Mouse (Mus musculus) splenic B cell, adult 2 months (primary cell): ENCODE data around the gene Prss22.
"Not testable (repeated sequence)": the region's sequence is repeated elsewhere in the genome, so short reads cannot be mapped to it uniquely, and the experiment has no call there.

Experiments
- DNase-seq: peaks from one replicate; pipeline ENCODE4 v3.0.0-alpha.2; 2011; ENCODE audit warnings: low read depth, low spot score
- H3K27me3 ChIP-seq: 2 replicates; pipeline ENCODE4 v1.6.1; 2012; ENCODE audit warnings: mild to moderate bottlenecking, low read length, moderate library complexity, mixed read lengths; ENCODE audit not compliant: control insufficient read depth, poor library complexity, insufficient read depth, severe bottlenecking
- H3K36me3 ChIP-seq: 2 replicates; pipeline ENCODE4 v1.6.1; 2012; ENCODE audit warnings: mild to moderate bottlenecking, low read length, moderate library complexity, mixed read lengths; ENCODE audit not compliant: control insufficient read depth, poor library complexity, insufficient read depth, severe bottlenecking

Gene Prss22

DNA sequence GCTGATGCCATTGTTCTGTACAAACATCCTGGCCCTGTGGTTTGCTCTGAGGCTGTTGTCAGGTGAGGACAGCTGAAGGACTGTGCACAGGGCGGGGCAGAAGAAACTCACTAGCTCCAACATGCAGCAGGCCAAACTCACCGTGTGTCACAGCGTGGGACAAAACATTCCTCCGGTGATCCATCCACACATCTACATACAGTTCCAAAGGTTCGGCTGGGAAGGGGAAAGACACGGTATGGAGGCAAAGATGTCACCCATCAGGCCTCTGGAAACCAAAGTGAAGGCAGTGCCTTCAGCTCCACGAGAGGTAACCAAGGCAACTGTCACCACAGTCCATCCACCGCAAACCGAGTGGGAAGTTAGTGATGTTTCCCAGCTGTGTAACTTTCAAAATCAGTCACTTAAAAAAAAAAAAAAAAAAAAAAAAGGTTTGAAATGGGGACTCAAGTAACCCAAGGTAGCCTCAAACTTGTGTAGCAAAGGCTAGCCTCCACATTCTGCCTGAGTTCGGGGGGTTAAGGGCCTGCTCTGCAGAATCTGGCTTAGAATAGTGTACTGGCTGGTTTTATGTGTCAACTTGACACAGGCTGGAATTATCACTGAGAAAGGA lies 17.5 kb downstream of the Prss22 start, which contains the start of gene Prss30:
TSS of gene Prss30 (minus strand) at position 270 of the 613 bp plus-strand sequence.
- peak; percentile 13 for DNase-seq
- no peaks in the 10 kb centered on the region for H3K36me3 ChIP-seq
- no peaks in the 10 kb centered on the region; the same call in 1 of the 2 replicates for H3K27me3 ChIP-seq

DNA sequence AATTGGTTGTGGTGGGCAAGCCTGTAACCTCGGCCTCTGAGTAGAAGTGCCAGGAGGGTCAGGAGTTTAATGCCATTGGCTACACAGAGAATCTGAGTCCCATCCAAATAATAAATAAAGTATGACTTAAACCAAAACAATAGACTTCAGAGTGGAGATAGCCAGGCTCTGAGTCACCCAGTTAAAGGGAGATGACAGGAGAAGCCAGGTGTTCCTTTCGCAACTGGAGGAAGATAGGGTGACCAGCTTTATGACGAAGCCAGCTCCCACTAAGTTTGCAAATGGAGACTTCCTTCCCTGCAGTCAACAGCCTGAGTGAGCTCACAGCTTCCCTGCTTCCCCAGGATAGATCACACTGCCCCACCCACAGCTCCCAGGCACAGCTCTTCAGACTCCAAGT lies 18.4 kb downstream of the Prss22 start:
- H3K36me3 ChIP-seq, result no peaks in the 10 kb centered on the region
- DNase-seq, result no peak

DNA sequence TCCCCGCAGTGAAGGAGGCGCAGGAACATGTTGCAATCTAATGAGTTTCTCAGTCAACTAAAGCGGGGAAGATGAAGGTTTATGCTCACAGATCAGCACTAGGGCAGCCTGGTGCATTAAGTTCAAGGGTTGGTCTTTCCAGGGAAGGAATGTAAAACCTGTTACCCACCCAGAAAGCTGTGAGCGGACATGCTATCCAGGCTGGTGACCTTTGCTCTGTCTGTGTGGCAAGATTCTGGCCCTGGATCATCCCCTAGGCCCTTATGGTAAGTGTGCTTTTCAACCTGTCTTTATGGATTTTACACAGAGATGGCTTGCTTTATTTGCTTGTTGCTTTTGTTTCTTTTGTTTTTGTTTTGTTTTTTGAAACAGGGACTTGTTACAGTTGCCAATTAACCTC lies 21.2 kb downstream of the Prss22 start:
- no peaks in the 10 kb centered on the region; the same call in 1 of the 2 replicates for H3K27me3 ChIP-seq
- no peaks in the 10 kb centered on the region for H3K36me3 ChIP-seq
- no peak for DNase-seq

More for the DNA sequence above, 18.4 kb downstream of the Prss22 start:
- H3K27me3 ChIP-seq, result no peaks in the 10 kb centered on the region; the same call in 1 of the 2 replicates

DNA sequence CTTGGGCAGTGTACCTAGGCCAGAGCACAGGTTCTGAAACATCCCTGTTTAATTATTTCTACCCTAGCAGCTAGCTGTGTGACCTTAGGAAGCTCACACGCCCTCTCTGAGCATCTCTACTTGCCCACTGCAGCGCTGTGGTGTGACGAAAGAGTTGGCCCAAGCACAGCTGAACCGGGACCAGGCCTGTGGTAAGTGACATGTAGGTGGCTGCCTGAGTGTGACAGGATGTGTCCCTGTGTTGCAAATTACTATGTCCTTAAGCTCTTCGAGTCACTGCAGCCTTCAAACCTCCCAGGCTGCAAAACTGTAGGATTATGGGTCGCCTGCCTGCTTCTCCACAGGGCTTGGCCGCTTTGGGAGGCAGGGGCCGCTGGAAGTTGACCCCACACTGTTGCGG lies 26.6 kb downstream of the Prss22 start:
- H3K36me3 ChIP-seq, result no peaks in the 10 kb centered on the region
- H3K27me3 ChIP-seq, result no peaks in the 10 kb centered on the region
- DNase-seq, result no peak

DNA sequence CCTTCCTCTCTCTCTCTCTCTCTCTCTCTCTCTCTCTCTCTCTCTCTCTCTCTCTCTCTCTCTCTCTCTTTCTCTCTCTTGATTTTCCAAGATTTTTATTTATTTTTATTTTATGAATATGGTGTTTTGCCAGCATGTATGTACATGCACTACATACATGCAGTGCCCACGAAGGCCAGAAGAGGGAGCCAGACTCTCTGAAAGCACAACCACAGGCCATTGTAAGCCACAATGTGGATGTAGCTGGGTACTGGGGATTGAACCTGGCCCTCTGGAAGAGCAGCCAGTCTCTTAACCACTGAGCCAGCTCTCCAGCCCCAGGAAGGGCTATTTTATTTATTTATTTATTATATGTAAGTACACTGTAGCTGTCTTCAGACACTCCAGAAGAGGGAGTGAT lies 28.7 kb downstream of the Prss22 start:
- Histone ChIP-seq H3K36me3 (no peaks in the 10 kb centered on the region), H3K27me3 (no peaks in the 10 kb centered on the region)
- DNase-seq, result peak; percentile 76

DNA sequence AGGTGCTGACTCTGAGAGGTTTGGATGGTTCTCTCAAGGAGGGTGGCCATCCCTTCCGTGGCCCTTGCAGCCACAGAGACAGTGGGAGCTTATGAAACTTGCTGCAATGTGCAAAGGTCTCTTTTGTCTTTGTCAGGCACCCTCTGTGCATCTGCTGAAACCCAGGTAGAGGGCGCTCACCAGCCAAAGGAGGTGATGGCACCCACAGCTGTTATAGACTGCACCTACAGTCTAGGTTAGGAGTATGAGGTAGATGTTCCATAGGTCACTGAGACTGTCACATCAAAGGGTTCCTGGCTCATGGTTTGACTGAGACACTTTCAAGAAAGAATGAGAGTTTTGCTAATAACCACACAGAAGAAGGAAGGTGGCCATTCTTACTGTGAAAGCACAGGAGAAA lies 29.1 kb downstream of the Prss22 start:
- no peak for DNase-seq
- Histone ChIP-seq H3K36me3 (no peaks in the 10 kb centered on the region), H3K27me3 (no peaks in the 10 kb centered on the region)

DNA sequence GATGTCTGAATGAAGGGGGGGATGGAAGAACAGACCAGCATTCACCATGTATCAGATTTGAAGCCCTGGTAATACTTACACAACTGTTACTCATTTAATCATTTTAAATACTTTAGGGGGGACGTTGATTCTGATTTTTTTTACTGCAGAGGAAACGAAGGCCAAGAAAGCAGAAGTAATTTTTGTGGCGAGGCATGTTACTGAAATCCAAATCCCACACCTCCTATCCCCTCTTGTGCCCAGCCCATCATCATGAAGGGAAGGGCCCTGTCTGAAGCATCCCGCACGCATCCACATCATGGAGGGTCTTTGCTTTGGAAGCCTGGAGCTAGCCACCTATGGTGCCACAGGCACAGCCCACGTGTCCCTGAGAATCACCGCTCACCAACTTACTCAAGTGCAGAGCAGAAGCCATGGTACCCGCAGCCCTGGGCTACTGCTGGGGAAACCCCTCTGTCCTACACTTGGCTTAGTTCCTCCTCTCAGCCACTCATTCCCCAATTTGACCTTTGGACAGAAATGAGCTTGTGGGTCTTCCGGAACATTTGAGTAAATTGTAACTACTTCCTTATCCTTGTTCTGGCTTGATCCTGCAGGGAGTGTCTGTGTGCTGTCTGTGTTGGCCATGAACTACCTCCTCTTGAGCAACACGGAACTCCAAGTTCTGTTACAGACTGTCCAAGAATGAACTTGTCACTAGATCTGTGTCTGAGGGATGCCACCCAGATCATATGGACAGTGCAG lies 31.1 kb downstream of the Prss22 start:
- no peaks in the 10 kb centered on the region for H3K36me3 ChIP-seq
- no peaks in the 10 kb centered on the region for H3K27me3 ChIP-seq
- DNase-seq, result peak; percentile 52

DNA sequence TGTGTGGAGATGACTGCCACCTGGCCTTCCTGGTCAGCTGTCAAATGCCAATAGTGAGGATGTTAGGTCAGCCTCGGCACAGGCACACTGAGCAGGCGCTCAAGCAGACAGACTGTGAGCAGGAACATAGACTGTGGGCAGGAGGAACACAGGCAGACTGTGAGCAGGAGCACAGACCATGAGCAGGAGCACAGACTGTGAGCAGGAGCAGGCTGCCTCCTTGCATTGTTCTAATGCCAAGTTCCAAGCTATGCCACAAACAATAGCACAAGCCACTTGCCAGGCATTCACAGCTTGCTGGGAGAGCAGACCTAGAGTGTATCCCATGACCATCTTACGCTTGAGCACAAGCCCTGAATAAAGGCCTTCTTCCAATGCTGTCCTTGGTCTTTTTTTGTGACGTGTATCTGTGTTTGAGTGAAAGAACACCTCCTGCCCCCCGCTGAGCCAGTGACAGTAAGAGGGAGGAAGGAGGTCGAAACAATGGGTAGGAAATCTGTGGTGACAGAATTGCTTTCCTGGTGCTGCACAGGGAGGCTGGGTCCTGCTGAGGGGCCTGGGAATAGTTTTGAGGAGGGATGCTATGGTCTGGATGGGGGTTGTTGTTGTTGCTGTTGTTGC lies 32.0 kb downstream of the Prss22 start:
- H3K27me3 ChIP-seq, result no peaks in the 10 kb centered on the region
- DNase-seq, result no peak
- H3K36me3 ChIP-seq, result no peaks in the 10 kb centered on the region

DNA sequence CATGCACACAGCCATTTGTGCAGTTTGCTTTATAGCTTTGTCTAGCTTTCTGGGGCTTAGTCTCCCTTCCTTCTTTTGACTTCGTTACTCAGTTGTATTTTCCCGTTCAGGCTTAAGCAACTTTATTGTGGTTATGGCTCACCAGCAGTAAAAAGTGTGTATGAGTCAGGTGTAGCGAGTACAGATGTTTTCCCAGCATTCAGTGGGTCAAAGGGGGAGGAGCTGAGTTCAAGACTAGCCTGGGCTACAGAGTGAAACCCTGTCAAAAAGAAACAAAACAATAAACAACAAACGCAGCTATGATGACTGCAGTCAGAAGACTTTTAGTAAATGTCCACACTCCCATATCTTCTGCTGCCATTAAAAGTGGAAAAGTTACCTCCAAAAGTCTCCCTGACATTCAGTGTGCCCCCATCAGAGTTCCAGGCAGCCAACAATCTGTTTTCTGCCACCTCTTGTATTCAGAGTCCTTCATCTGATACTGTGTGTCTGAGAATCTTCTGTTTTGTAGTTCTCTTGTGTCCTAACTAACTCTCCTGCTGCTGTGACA lies 36.3 kb downstream of the Prss22 start:
- Histone ChIP-seq H3K27me3 (no peaks in the 10 kb centered on the region), H3K36me3 (no peaks in the 10 kb centered on the region)
- no peak for DNase-seq

DNA sequence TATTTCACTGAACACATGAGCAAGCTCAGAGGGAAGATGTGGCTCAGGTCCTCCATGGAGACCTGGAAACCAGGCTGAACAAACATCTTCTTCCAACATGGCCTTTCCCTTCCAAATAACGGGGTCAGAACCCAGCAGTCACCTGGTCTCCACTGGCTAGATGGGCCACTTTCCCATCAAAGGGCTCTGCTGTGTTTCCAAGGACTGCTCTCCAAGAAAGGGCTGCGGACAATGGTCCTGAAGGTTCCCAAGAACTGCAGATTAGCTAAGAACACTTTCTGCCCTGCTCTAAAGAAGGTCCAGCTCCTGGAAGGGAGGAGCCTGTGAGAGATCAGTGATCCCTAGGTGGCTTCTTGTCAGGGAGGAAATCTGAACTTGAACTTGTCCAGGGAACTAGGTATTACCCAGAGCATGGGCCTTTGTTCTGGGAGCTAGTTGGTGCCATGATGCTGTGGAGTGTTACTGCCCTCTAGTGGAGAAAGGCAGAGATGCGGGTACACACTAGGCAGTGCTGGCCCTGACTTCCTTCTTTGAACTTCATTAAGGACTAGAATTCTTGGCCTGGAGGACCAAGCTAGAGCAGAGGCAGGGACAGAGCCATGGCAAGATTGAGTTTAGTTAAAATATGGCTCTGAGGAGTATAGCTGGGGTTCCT lies 37.7 kb downstream of the Prss22 start:
- Histone ChIP-seq H3K27me3 (no peaks in the 10 kb centered on the region), H3K36me3 (no peaks in the 10 kb centered on the region)
- DNase-seq, result peak; percentile 86

DNA sequence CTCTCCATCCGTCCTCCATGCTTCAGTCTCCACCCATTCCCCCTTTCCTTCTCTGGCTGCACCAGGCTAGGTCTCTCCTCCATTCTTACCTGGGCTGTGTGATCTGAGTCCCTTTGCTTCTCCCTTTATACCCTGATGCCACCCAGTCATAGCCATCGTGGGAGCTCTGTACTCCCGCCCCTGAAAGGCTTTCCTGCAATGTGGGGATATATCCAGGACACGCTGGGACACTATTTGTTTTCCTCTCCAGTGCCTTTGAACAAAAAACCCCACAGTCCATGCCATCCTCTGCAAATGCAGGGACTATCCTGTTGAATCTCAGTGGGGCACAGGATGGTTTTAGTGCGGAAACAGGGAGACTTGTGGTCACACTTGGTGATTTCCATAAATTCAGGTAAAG lies 42.7 kb downstream of the Prss22 start, which contains the start of gene Sbpl:
TSS of gene Sbpl (minus strand) at position 101 of the 400 bp plus-strand sequence.
- Histone ChIP-seq H3K27me3 (no peaks in the 10 kb centered on the region), H3K36me3 (no peaks in the 10 kb centered on the region)
- DNase-seq, result no peak

DNA sequence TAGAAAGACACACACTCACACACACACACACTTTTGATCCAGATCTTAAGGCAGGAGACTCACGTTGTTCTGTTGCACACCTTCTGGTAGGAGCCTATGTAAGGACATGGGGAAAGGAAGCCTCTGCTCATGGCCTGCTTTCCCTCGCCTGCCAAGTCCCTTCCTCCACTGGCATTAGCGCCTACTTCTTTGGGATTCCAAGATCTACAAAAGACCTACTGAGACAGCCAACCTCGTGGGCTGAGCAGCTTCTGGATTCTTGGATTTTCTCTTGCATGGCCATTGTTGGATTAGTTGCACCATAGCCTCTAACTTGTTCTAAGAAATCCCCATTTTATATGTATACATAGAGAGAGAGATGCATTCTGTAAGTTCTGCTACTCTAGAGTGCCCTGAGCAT lies 47.1 kb downstream of the Prss22 start:
- H3K27me3 ChIP-seq, H3K36me3 ChIP-seq, DNase-seq: not testable (repeated sequence)

DNA sequence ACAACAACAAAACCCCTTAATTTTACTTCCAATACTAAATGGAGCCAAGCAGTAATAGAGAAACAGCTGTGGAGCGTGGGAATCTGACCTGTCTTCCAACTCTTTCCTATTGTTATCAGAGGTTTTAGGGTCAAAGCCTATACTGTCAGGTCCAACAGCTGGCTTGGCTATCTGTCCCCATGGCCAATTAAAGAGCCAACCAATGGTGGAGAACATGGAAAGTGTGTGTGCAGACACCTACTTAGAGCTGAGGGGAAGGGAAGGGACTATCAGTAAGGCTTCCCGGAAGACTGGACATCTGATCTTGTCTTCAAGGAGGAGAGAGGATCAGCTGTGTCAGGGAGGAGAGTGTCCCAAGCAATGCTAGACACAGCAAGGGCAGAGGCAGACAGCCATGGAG lies 48.8 kb downstream of the Prss22 start:
- Histone ChIP-seq H3K27me3 (no peaks in the 10 kb centered on the region), H3K36me3 (no peaks in the 10 kb centered on the region)
- DNase-seq, result no peak

DNA sequence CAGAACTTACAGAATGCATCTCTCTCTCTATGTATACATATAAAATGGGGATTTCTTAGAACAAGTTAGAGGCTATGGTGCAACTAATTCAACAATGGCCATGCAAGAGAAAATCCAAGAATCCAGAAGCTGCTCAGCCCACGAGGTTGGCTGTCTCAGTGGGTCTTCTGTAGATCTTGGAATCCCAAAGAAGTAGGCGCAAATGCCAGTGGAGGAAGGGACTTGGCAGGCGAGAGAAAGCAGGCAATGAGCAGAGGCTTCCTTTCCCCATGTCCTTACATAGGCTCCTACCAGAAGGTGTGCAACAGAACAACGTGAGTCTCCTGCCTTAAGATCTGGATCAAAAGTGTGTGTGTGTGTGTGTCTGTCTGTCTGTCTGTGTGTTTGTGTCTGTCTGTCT lies 50.4 kb downstream of the Prss22 start:
- not testable (repeated sequence) for H3K36me3 ChIP-seq, H3K27me3 ChIP-seq, DNase-seq
